Mouse (Mus musculus): Measurements from ENCODE around the gene Mrpl10. TPM values are rescaled to one million over a fixed set of nuclear protein-coding genes. Genes with fewer than 3 reads are reported as not detected.

Mrpl10 gene
- total RNA-seq (2015) (28.4 and 28.6 TPM in 2 replicates), total RNA-seq (2017) (18.6 and 19.7 TPM in 2 replicates)

DNA sequence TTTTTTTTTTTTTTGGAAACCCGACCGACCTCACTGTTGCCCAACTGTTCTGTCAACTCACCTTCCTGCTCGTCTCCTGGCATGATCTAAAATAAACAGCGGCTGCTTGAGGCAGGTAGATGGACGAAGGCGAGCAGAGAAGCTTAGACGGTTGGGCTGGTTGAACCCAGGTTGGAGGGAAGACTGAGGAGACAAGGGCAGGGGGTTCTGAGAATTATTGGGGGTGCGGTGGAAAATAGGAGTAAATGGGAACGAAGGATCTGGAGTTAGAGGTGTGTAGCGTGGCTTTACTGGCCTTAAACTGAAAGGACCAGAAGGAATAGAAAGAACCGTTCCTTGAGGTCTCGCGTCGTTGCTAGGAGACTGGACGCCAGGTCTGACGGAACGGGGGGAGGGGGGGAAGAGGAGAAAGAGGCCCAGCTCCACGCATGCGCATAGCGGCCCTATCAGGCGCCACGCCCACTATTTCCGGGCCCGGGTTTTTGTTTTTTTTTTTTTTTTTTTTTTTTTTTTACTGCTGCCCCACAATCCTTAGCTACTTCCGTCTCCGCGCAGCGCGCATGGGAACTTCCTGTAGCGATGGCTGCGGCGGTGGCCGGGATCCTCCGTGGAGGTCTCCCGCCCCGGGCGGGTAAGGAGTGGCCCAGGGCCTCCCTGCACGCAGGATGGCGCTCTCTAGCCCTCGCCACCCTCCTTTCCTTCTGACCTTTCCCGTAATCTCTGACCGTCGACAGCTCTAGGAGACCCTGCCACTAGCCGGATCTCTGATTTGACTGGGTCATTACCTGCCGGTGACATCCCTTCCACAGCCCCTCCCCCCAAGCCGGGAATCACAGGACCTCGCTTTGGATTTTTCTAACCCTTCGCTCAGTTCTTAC is at the start of gene Mrpl10, which contains the start of gene Lrrc46:
Gene Mrpl10, plus strand, starts transcription at position 539 of the 878 bp plus-strand sequence.
Gene Lrrc46, minus strand, starts transcription at position 386 of the 878 bp plus-strand sequence.
- ATAC-seq (ENCODE audit: poor library complexity, severe bottlenecking) = peak; percentile 96

DNA sequence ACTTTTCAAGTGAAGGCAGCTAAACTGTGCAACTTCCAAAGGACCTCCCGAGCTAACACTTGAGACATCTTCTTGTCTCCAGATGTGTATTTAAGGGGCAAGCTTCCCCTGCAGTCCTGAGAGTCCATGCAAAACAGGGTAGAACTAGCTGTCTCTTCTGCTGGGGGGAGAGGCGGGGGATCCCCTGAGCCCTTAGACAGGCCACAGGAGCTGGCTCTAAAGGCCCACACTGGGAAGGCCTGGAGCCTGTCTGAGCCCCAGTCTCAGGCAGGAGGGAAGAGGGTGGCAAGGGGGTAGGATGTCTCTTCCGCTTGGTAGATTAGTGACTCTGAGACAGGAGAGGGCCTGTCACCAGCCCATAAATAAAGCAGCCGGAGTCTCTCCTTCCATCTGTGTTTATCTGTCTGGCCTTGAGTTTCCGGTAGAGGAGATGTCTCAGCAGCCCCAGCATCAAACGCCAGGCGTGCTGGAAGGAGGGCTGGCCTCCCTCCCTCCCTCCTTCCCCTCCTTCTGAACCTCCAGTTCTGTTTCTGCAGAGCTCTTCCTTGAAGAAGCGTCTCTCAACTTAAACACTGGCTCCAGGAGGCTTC is 48.5 kb upstream of the Mrpl10 start:
- no peak for ATAC-seq (ENCODE audit: poor library complexity, severe bottlenecking)

DNA sequence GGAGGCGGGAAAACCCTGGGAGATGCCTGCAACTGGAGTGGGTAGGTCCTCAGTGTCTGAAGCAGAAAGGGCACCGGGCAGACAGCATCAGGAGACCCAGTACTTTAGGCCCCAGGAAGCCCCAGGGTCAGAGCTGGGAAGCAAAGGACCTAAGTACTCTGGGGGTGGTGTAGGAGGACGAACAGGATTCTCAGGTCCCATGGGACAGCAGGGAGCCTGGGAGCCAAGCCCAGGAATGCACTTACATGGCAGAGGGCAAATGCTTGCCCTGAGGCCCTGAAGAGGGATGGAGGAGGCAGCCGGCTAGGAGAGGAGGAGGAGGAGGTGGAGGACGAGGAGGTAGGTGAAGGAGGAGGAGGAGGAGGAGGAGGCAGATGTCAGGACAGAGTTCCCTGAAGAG is 46.3 kb upstream of the Mrpl10 start:
- ATAC-seq (ENCODE audit: poor library complexity, severe bottlenecking) = no peak

DNA sequence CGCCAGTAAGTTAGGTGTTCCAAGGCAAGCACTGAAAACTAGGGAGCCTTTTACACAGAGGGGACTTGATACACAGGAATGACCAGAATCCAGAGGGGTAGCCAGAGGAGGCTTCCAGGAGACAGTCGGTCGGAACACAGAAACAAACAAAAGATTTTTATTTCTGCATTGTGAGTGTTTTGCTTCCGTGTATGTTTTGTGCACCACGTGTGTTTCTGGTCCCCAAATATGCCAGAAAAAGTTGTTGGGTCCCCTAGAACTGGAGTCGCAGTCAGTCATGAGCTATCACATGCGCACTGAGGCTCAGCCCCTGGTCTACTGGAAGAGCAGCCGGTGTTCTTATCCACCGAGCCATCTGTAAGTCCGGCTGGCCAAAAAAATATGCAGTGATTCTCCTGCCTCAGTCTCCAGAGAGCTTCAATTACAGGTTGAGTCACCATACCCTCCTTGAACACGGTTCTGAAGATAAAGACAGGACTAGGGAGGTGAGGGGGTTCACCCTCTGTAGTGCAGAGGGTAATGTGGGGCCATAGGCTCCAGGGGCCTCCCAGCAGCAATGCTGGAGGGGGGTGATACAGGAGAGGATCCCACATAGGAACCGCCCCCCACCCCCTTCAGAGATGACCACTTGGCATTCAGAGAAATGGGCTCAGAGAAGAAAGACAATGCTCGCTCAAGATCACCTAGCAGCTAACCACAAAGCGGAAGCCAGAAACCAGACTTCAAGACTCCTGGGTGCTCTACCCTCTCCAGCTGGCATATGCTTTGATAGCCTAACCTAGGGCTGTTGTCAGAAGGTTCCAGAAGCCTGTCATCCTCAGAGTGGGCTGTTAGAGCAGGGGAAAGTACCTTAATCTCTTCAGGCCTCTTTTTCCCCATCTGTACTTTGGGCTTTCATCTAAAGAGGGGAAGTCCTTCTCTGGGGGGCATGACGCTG is 45.3 kb upstream of the Mrpl10 start:
- peak; percentile 69 for ATAC-seq (ENCODE audit: poor library complexity, severe bottlenecking)

DNA sequence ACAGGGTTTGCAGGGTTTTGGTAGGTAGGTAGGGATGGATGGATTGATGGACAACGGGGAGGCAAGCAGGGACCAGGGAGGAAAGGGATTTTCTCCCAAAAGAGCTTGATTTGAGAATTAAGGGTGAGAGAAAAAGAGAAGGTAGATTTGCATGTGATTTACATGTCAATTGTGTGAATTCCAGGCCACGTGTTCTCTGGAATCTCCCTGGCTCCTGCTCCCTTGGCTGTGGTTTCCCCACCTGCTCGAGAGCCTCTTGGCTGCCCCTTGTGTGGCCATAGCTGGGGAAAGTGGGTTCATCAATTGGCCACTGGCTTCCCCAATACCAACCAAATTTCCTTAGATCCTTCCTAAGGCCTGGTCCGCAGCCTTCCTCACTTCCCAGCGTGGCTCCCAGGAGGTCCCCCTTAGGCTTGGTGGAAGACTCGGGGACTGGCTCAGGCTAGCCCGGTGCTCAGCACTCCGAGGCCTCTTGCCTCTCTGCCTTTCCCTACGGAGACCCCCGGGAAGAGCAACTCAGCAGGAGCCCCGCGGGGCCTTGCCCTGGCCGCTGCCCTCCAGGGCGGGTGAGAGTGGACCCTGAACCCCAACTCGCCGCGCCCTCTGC is 44.5 kb upstream of the Mrpl10 start:
- no peak for ATAC-seq (ENCODE audit: poor library complexity, severe bottlenecking)

DNA sequence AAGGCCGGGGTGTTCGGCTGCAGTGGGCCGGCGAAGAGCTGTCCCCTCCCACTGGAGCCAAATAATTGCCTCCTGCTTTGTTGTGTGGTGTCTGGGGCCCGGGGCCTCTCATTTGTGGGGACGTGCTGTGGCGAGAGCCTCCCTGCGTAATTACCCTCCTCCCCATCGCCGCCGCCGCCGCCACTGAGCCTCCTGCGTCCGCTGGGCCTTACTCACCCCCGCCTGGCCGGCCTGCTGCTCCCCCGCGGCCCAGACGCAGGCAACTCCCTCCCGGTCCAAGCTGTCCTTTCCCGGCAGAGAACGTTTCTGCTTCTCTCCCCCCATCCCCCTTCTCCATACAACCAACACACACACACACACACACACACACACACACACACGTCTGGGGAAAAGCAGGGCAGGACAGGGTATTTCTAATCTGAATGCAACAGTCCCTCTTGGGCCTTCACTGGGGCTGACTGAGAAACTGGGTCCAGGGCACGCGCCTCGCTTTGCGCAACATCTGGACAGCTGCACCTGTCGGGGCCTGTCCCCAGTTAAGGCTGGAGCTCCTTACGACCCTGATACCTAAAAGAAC is 43.9 kb upstream of the Mrpl10 start:
- ATAC-seq (ENCODE audit: poor library complexity, severe bottlenecking) = no peak

DNA sequence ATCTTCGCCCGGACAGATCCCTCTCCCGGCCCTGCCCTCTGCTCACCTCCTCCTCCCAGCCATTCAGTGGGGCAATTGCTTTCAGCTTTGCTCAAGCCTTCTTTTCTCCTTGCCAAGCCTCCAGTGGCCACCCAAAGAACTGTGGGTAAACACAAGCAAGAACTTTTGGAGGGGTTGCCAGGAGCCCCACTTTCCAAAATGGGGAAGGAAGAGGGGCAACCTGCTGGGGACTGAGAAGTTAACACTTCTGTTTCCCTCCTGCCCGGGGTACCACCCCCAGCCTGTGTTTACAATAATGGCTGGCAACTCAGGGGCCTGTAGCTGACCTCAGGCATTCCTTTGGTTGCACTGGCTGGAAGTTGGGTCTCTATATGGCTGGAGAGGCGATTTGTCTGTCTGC is 38.2 kb upstream of the Mrpl10 start:
- no peak for ATAC-seq (ENCODE audit: poor library complexity, severe bottlenecking)

DNA sequence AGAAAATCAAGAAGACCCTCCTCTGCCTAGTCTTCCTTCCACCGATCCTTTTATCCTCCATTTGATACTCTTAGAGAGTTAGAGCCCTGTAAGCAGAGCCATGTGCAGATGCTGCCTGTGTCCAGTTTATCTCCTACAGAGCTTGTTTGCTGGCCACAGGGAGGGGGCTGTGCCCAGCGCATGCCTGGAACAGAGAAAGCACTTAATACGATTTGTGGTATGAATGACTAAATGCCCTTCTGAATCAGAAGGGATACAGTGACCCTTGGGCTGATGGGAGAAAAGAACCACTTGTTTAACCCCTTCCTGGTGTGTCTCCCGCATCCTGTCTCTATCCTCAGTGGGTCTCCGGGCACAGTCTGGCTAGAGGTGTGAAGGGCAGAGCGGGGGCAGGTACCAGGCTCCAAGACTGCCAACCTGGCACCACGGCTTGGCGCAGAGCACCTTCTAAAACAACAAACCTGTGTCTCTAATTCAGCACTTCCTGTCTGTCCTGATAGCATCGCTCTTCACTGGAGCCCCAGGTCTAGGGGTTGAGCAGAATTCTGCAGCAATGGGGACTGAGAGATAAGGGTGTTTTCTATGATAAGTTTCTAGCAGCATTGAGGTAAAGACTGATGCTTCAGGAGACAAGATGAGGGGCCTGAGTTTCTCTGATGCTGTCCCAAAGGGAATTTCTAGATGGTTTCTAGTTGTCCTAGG is 34.1 kb upstream of the Mrpl10 start:
- ATAC-seq (ENCODE audit: poor library complexity, severe bottlenecking) = no peak

DNA sequence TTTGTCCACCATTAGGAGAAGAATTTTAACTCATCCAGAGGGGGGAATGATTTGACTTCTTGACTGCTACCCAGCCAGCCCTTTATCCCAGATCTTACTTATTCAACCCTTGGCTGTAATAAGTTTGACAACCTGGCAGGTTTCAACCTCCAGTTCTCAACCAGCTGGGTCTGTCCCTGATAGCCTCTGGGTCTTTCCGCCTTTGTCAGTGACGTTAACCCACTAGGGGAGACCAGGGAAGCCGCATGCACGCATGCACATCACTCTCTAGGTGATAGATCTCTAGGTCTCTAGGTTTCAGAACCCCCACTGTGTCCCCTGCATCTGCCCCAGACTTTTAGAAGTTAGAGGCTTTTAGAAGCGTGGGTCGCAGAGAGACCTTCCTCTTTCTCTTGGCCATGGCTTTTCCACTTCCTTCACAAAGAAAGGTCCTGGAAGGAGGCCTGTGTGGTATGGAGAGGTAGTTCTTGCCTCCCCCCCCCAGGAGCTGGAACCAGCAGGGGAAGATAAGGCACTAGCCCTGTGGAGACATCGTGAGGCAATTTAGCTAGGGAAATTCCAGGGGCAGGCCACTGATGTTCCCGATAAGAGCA is 32.1 kb upstream of the Mrpl10 start:
- ATAC-seq (ENCODE audit: poor library complexity, severe bottlenecking) = no peak

DNA sequence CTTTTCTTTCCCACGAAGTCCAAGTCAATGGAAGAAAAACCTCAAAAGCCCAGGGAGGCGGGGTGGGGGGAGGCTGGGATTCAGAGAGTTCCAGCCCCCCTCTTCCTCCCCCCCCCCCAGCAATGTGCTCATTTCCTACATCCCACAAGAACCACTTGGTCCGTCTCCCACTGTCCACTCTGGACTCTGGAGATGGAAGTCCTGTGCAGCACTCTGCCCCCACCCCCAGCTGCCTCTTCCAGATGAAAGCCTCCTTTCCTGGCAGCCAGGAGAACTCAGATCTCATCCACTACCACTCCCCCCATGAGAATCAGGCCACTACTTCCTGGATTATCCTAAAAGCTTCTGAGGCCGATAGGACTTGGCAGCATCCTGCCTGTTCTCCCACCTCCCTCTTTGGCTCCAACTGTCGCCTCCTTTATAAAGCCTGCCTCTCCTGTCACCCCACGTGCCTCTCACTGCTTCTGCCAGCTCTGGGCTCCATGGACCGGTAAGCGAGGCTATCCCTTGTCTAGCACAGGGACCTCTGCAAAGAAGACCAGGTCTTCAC is 28.2 kb upstream of the Mrpl10 start, which contains the start of gene Sp6:
Gene Sp6, plus strand, starts transcription at position 274 of the 550 bp plus-strand sequence.
- ATAC-seq (ENCODE audit: poor library complexity, severe bottlenecking) = no peak

DNA sequence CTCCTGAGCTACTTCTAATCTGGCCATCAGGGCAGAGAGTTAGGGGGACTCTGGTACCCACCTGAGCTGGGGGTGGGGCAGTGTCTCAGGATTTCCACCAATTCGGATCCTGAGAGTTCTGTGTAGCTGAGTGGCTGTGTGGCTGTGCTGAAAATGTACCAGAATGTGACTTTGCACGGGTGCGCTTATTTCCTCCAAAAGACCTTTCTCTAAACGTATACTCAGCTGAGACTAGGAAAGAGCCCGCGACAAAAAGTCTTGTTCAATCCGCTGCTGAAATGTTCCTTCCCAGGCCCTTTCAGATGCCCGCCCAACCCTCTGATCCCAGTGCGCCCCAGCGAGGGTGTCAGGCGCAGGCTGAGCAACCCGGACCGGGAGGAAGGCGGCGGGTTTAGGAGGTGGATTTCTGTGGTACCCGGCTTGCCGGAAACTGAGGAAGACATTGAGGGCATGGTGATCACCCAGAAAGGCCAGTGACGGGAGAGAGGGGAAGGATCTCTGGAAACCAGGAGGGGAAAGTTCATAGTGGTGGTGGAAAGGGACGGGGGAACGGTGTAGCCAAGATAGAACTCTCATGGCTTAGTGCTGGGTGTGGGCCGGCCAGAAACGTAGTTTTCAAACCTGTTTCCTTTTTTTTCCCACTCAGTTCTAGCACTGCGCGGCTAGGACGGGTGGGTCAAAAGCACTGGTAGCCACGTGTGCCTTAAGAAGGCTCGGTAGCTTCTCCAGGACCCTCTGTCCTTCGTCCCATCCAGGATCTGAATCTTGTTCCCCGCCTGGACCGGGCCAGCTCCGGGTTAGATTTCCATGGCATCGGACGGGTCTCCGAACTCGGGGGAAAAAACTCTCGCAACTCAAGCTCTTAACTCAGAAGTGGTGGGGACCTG is 23.4 kb upstream of the Mrpl10 start:
- ATAC-seq (ENCODE audit: poor library complexity, severe bottlenecking) = no peak

DNA sequence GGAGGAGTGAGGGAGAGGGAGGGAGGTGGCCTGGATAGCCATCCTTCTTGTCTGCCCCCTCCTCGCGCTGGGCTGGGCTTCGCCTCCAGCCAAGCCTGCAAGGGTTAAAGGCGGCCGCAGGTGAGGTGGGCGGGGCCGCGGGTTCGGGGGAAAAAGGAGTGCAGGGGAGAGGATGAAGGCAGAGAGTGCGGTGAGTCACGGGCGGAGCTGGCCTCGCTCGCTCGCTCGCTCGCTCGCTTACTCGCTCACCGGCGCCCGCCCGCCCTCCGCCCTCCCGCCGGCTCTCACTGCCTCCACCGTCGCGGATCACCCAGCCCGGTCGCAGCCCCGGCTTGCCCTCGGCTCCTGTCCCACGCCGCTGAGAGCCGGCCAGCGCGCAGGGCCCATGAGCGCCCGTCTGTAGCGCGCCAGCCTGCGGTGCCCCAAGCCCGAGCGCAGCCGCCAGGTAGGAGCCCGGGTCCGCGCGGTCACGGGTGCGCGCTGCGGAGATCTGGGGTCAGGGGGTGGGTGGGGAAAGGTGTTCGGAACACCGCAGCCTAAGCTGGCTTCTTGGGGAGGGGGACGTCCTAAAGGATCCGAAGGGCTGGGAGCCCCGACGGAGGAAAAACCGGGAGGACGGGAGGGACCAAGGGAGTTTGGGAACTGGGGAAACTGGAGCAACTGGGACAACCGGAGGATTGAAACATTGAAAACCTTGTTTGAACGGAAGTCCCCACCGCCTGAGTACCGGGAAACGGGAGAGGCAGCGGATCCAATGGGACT is 22.6 kb upstream of the Mrpl10 start:
- ATAC-seq (ENCODE audit: poor library complexity, severe bottlenecking) = no peak

DNA sequence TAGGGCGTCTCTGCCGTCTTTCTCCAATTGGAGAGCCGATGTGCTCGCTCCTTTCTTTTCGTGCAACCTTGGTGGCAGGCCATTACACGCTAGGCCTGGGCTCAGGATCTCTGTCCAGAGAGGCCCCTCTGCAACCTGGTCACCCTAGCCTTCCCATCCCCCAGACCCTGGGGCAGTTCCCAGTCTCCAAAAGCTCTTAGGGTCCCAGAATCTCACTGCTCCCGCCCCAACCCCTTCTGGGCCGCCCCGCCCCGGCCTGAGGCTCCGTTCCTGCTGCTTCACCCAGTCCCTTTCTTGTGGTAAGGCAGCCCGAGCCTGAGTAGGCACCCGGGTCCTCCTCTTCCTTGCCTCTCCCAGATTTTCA is 22.0 kb upstream of the Mrpl10 start:
- ATAC-seq (ENCODE audit: poor library complexity, severe bottlenecking) = no peak

DNA sequence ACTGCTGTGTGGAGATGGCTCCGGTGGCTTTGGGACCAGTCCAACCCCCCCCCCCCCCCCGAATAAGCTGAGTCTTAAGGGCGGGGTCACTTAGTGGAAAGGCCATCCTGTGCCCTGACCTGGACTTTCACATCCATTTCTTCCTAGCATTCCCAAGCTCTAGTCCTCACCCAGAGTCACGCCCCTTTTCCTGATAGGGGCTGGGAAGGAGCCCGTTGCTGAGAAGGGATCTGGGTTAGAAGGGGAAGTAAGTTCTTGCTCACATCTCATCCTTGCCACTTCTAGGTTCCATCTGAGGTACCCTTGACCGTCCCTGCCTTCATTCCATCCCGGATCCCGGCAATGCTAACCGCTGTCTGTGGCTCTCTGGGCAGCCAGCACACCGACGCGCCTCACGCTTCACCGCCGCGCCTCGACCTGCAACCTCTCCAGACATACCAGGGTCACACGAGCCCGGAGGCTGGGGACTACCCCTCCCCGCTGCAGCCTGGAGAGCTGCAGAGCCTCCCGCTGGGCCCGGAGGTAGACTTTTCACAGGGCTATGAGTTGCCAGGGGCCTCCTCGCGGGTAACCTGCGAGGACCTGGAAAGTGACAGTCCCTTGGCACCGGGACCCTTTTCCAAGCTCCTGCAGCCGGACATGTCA is 20.1 kb upstream of the Mrpl10 start:
- ATAC-seq (ENCODE audit: poor library complexity, severe bottlenecking) = no peak

DNA sequence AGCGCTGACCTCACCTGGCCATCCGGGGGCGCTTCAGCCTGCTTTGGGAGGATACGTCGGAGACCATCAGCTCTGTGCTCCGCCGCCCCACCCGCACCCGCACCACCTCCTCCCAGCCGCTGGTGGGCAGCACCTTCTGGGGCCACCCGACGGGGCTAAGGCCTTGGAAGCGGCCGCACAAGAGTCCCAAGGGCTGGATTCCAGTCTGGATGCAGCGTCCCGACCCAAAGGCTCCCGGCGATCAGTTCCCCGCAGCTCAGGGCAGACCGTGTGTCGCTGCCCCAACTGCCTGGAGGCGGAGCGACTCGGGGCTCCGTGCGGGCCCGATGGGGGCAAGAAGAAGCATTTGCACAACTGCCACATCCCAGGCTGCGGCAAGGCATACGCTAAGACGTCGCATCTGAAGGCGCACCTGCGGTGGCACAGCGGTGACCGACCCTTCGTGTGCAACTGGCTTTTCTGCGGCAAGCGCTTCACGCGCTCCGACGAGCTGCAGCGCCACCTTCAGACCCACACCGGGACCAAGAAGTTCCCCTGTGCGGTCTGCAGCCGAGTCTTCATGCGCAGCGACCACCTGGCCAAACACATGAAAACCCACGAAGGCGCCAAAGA is 19.4 kb upstream of the Mrpl10 start:
- ATAC-seq (ENCODE audit: poor library complexity, severe bottlenecking) = peak; percentile 74

DNA sequence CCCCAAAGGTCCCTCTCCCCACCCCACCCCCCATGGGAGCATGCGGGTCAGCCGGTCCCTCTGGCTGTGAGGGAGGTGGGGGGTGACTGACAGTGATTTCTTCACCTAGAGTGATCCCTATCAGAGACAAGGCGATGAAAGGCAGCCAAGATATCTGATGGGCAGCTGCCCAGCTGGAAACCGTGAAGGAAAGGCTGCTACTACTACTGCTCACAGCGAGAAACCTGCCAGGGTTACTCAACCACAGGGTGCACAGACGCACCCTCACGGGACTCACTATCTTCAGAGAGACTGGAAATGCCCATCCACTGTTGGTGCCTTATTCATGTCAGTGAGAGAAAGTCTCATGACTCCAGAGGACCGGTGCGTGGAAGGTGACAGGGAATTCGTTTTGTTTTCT is 16.4 kb upstream of the Mrpl10 start:
- ATAC-seq (ENCODE audit: poor library complexity, severe bottlenecking) = no peak

Measured in megakaryocyte, adult 5-6 weeks (primary cell).